Mouse (Mus musculus) central nervous system, embryonic 14 days (tissue): ENCODE measurements around the gene Aldh1l2. TPM values are rescaled to one million over a fixed set of nuclear protein-coding genes. Genes with fewer than 3 reads are reported as not detected.

Experiments used
- polyA plus RNA-seq: library from polyadenylated mRNA; depleted of rRNA; stranded (reverse); fragments of >200 nt; gene quantifications from 2 replicates; pipeline ENCODE4 v1.2.3, GENCODE M21; 2012; rRNA removed

The Aldh1l2 gene
- polyA plus RNA-seq = 19.3 and 21.3 TPM in 2 replicates

GRCm38 (mm10) chr10:83533910-83534283, at the start of gene Aldh1l2:
Gene Aldh1l2 (minus strand): TSS chr10:83534140.

GRCm38 (mm10) chr10:83543439-83544102, 9.6 kb upstream of the Aldh1l2 start, which contains the start of gene Washc4:
Gene Washc4 (plus strand): TSS chr10:83543752.

Other genes with a start within 250 kb of the Aldh1l2 start
- 4.2 and 5.3 TPM in 2 replicates for gene Slc41a2, start 196.3 kb downstream of the Aldh1l2 start, polyA plus RNA-seq
- 1.1 and 1.3 TPM in 2 replicates for gene D10Wsu102e, start 173.9 kb downstream of the Aldh1l2 start, polyA plus RNA-seq
- 15.5 and 16.4 TPM in 2 replicates for gene Washc4, start 9.6 kb upstream of the Aldh1l2 start, polyA plus RNA-seq
- gene Appl2, start 114.6 kb upstream of the Aldh1l2 start, polyA plus RNA-seq = 37.1 and 50.0 TPM in 2 replicates
- 31.4 and 34.4 TPM in 2 replicates for gene 1500009L16Rik, start 188.7 kb upstream of the Aldh1l2 start, polyA plus RNA-seq